Mouse (Mus musculus): Measurements from ENCODE around the gene Shb.

The Shb gene

GRCm38 (mm10) chr4:45530662-45531542 is 1.4 kb downstream of the Shb start:
- no peak for TF ChIP-seq GATA4 (IDR thresholded peaks at IDR 0.05; ENCODE audit: insufficient replicate concordance, low read length)

DNA sequence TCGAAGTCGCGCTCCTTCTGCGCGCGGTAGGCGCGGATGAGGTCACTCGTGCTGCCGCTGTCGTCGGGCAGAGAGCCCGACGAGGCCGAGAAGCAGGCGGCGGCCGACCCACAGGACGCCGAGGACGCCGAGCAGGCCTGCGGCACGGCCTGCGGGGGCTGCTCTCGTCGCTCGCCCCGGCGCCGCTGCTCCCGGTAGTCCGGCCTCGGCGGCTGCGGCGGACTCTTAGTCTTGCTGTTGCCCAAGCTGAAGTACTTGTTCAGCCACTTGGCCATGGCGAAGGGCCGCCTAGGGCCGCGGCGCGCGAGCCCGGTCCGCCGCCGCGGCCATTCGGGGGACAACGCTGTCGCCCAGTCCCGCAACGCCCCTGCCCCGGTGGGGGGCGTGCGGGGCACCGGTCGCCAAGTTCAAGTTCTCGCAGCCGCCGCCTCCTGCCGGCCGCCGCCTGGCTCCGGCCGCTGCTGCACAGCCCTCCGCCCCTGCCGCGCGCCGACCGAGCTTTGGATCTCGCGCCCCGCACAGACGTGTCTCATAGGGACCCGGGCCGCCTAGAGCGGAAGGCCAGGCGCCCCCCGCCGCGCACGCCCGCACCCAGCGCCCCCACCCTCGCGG is 2.2 kb downstream of the Shb start:
- TF ChIP-seq GATA4 (IDR thresholded peaks at IDR 0.05; ENCODE audit: insufficient replicate concordance, low read length) = no peak

- no peak for TF ChIP-seq GATA4 (IDR thresholded peaks at IDR 0.05; ENCODE audit: insufficient replicate concordance, low read length)
These were observed 2.9 kb downstream of the Shb start for GRCm38 (mm10) chr4:45529201-45529985.

DNA sequence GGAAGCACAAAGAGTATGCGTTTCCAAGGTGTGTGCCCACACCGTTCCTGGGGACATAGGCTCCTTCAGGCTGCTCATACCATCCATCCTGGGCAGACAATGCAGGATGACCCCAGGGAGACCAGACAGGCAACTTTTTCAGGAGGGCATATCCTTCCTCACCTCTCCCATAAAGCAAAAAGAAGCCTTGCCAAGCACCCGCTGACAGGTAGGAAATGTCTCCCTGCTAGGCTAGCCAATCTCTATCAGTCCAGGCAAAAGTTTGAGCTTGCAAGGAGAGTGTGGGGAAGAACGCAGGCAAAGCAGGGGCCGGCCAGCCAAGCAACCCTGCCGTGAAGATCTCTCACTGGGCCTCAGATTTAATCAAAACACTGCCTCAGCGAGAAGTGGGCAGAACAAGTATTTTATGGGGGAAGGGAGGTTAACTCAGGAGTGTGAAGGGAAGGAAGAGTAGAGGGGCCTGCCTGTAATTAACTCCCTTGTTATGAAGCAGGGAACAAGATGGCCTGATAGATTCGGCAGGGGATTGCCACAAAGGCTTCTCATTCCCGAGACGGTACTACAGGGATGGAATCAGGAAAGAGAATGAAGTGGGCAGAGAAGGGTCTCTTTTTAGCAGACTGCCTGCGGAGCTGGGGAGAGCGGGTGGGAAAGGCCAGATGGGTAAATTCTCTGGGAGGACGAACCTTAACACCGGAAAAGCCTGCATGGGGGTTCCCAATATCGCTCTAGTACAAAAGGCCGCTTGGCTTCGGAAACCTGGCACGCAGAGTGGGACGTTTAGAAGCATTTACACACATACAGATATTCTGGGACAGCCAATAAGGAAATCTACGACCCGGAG is 3.7 kb downstream of the Shb start:
- no peak for TF ChIP-seq GATA4 (IDR thresholded peaks at IDR 0.05; ENCODE audit: insufficient replicate concordance, low read length)

GRCm38 (mm10) chr4:45527562-45528354 is 4.5 kb downstream of the Shb start:
- no peak for TF ChIP-seq GATA4 (IDR thresholded peaks at IDR 0.05; ENCODE audit: insufficient replicate concordance, low read length)

DNA sequence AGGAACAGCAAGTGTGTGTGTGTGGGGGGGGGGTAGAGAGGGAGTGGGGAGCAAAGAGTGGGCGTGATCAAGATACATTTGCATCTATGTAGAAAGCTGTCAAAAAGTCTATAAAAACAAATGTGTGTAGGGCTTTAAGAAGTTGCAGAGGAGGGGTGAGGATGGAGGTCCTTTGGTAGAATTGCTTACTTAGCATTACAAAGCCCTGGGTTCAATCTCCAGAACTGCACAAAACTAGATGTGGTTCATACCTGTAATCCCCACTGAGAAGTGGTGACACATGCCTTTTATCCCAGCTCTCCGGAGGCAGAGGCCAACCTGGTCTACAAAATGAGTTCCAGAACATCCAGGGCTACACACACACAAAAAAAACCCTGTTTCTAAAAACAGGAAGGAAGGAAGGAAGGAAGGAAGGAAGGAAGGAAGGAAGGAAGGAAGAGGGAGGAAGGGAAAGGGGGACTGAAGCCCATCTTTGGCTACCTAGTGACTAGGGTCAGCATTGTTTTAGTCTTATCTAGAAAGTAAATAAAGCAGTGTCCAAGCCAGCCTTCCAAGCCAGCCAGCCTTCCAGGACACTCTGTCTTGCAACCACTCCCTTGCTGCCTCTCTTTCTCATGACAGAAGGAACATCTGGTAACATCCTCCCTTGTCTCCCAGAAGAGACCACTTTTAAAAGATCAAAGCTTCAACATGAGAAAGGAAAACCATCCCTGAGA is 5.3 kb downstream of the Shb start:
- peak; percentile 86 for TF ChIP-seq GATA4 (IDR thresholded peaks at IDR 0.05; ENCODE audit: insufficient replicate concordance, low read length)

DNA sequence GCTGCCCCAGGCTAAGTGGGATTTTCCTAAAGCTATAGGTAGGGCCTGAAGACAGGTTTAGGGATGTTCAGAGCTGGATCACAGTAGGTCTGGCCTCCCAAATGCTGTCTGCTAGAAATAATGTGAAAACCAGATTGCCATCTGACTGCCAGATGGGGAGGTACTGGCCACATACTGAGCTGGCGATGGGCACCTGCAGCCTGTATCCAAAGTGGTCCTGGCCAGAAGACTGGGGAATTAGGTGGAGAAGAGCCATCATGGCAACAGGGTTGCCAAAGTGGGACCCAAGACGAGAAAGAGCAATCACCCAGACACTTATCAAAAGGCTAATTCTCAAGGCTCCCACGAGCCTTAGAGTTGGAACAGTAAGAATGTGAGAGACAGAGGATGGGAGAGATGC is 6.1 kb downstream of the Shb start:
- no peak for TF ChIP-seq GATA4 (IDR thresholded peaks at IDR 0.05; ENCODE audit: insufficient replicate concordance, low read length)

GRCm38 (mm10) chr4:45525541-45525940 is 6.7 kb downstream of the Shb start:
- TF ChIP-seq GATA4 (IDR thresholded peaks at IDR 0.05; ENCODE audit: insufficient replicate concordance, low read length) = no peak

DNA sequence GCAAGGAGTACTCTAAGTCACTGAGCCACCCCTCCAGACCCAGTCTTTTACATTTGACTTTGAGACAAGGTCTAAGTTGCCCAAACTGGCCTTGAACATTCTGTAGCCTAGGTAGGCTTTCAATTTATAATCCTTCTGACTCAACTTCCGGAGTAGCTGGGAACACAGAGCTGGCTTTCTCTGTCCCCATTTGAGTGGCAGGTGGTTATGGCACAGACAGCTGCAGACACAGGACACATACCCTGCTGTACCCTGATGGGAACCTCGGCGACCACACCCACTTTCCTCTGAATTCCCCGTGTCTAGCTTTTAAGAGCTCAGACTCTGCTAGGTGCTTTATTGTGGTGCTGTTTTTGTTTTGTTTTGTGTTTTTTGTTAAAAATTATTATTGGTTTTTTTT is 7.7 kb downstream of the Shb start:
- no peak for TF ChIP-seq GATA4 (IDR thresholded peaks at IDR 0.05; ENCODE audit: insufficient replicate concordance, low read length)

DNA sequence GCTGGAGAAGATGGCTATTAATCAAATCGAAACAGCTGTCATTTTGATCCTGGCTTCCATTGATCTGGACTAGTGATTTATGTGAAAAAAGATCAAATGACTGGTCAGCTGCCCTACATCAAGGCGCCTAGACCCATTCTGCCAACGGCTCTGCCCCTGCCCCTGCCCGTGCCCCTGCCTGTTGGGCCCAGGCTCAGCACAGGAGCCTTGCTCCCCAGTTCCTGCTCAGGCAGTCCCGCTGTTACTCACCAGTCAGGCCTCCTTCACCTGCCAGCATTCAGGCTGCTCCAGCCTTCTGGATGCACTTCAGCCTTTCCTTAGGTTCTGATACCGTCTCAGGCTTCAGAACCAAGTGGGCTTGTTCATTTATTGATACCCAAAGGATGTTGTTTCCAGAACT is 8.9 kb downstream of the Shb start:
- no peak for TF ChIP-seq GATA4 (IDR thresholded peaks at IDR 0.05; ENCODE audit: insufficient replicate concordance, low read length)

GRCm38 (mm10) chr4:45522956-45523355 is 9.3 kb downstream of the Shb start:
- no peak for TF ChIP-seq GATA4 (IDR thresholded peaks at IDR 0.05; ENCODE audit: insufficient replicate concordance, low read length)

DNA sequence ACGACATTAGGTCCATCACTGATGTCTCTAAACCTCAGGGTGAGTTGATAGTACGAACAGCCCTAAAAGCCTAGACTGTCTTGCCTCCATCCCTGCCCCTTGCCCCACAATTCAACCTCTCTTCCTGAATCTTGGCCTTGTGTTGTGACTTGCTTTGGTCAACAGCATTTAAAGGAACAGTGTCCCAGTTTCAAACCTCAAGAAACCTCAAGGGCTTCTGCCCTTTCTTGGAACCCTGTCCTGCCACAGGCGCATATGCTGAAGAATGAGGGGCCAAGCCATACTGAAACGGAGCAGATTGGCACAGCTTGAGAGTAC is 9.7 kb downstream of the Shb start:
- TF ChIP-seq GATA4 (IDR thresholded peaks at IDR 0.05; ENCODE audit: insufficient replicate concordance, low read length) = no peak

- no peak for TF ChIP-seq GATA4 (IDR thresholded peaks at IDR 0.05; ENCODE audit: insufficient replicate concordance, low read length)
These were observed 10.3 kb downstream of the Shb start for GRCm38 (mm10) chr4:45521705-45522582.
